16 mouse cellular contexts compared by ENCODE assay signal in genomic region chr5:118433599-118433998, GRCm38 (mm10).
DNase-seq lines count a peak whose midpoint lies in the region; ATAC-seq lines count a peak whose summit lies in the region.
"Had no signal": no experiment of that assay in that cellular context is flagged by ENCODE, and none has a peak within 500 bp of the region (broad histone marks: within the 10 kb centered on the region; RNA-seq: fewer than 3 reads in every experiment).

No protein-coding gene starts in this region.

- 59% methylated on average over 4 of the region's 4 CpGs for WGBS in liver, embryonic 12.5 days (ENCODE audit: insufficient replicate concordance)
- 58% methylated on average over 4 of the region's 4 CpGs for WGBS in heart, embryonic 11.5 days (ENCODE audit: insufficient replicate concordance)

- H3K9ac ChIP-seq in liver, embryonic 12.5 days: no peak overlapping the region
- no peak overlapping the region for H3K9ac ChIP-seq in heart, embryonic 11.5 days (ENCODE audit: low read depth, low read length)
- H3K9ac ChIP-seq: hindbrain, embryonic 12.5 days; limb, embryonic 15.5 days had no signal

- no peak for ATAC-seq in liver, embryonic 12.5 days
- no peak for ATAC-seq in heart, embryonic 11.5 days (replicated peaks; ENCODE audit: insufficient number of reproducible peaks, low FRiP score, low TSS enrichment)
- ATAC-seq: forebrain, embryonic 16.5 days had no signal

- H3K4me3 ChIP-seq in liver, embryonic 12.5 days: no peak overlapping the region
- H3K4me3 ChIP-seq in heart, embryonic 11.5 days (ENCODE audit: low read depth, low read length): no peak overlapping the region
- H3K4me3 ChIP-seq: hindbrain, embryonic 12.5 days; left cerebral cortex, adult 2 months; limb, embryonic 15.5 days had no signal

- no peak overlapping the region for H3K27ac ChIP-seq in liver, embryonic 12.5 days
- no peak overlapping the region for H3K27ac ChIP-seq in heart, embryonic 11.5 days (ENCODE audit: low read depth, low read length)
- H3K27ac ChIP-seq: hindbrain, embryonic 12.5 days; left cerebral cortex, adult 2 months; limb, embryonic 15.5 days had no signal

- H3K36me3 ChIP-seq in liver, embryonic 12.5 days: no peaks in the 10 kb centered on the region
- no peaks in the 10 kb centered on the region for H3K36me3 ChIP-seq in heart, embryonic 11.5 days (ENCODE audit: control insufficient read depth, insufficient read depth, low read length)
- H3K36me3 ChIP-seq: hindbrain, embryonic 12.5 days; limb, embryonic 15.5 days had no signal

- no peak overlapping the region for H3K4me2 ChIP-seq in liver, embryonic 12.5 days
- H3K4me2 ChIP-seq in heart, embryonic 11.5 days: no peak overlapping the region
- H3K4me2 ChIP-seq: hindbrain, embryonic 12.5 days; limb, embryonic 15.5 days had no signal

- peaks cover 21% of the 10 kb centered on the region for H3K4me1 ChIP-seq in liver, embryonic 12.5 days
- H3K4me1 ChIP-seq in heart, embryonic 11.5 days (ENCODE audit: control insufficient read depth, insufficient read depth, low read length): peaks cover 7% of the 10 kb centered on the region

- no peaks in the 10 kb centered on the region for H3K9me3 ChIP-seq in liver, embryonic 12.5 days (replicated peaks)
- no peaks in the 10 kb centered on the region for H3K9me3 ChIP-seq in heart, embryonic 11.5 days (replicated peaks; ENCODE audit: control insufficient read depth, low read length)
- H3K9me3 ChIP-seq: hindbrain, embryonic 12.5 days; limb, embryonic 15.5 days had no signal

- DNase-seq in liver: peak; percentile 53
- peak; percentile 32 to 36 for DNase-seq in B cell, adult 2 months
- DNase-seq in ES-CJ7 (ENCODE audit: low read depth, low spot score): peak; percentile 82
- DNase-seq in naive thymus-derived CD4-positive, alpha-beta T cell, adult 2 months (ENCODE audit: low read depth): peak; percentile 18
- no peak for DNase-seq in left cerebral cortex, adult 8-10 months (ENCODE audit: low spot score in 2 of 2)
- DNase-seq: adrenal gland, postnatal 10 days; cerebellum, adult 8-10 months; gastrocnemius, postnatal 14 days; kidney, adult 18-20 months; right cerebral cortex, postnatal 14 days had no signal

- peaks cover 82% of the 10 kb centered on the region for H3K27me3 ChIP-seq in liver, embryonic 12.5 days (replicated peaks)
- H3K27me3 ChIP-seq in heart, embryonic 11.5 days (ENCODE audit: control insufficient read depth, insufficient read depth, low read length): peaks cover 24% of the 10 kb centered on the region

Comparison
In these comparisons a context has a peak if more than half of its experiments do, and no peak if none do; other contexts are left out.
1. DNase-seq: peak in liver (single experiment), B cell, adult 2 months (2 of 2), ES-CJ7 (single experiment) and naive thymus-derived CD4-positive, alpha-beta T cell, adult 2 months (single experiment); none in left cerebral cortex, adult 8-10 months (0 of 2).